Mouse (Mus musculus) G1E (cell line): ENCODE results near the gene Katna1.

Source experiments
- CTCF ChIP-seq: IDR thresholded peaks from 2 replicates; pipeline ENCODE4 v1.5.1; 2012; ENCODE audit warnings: low read depth, low read length, inconsistent platforms, mixed read lengths
- GATA1 ChIP-seq: IDR thresholded peaks from 2 replicates; pipeline ENCODE4 v1.6.1; 2012; ENCODE audit warnings: borderline replicate concordance, low read length, inconsistent platforms, mixed read lengths
- GATA2 ChIP-seq: IDR thresholded peaks from 2 replicates; pipeline ENCODE4 v1.6.1; 2012; ENCODE audit warnings: low read depth, low read length, inconsistent platforms, borderline replicate concordance
- POLR2AphosphoS5 ChIP-seq: IDR thresholded peaks from 2 replicates; pipeline ENCODE4 v1.6.1; 2012; ENCODE audit warnings: low read depth, low read length, inconsistent platforms; ENCODE audit not compliant: insufficient replicate concordance
- TAL1 ChIP-seq: conservative IDR thresholded peaks from 2 replicates; pipeline ENCODE4 v1.6.1; 2012; ENCODE audit warnings: low read depth, low read length, inconsistent platforms, mixed read lengths

- TF ChIP-seq CTCF: no peak
- TF ChIP-seq GATA2: no peak
- no peak for TF ChIP-seq TAL1
- TF ChIP-seq POLR2AphosphoS5: no peak
- no peak for TF ChIP-seq GATA1
These were observed 30.5 kb upstream of the Katna1 start for GRCm38 (mm10) chr10:7695286-7695685.
